Mouse (Mus musculus): ENCODE measurements around the gene Rhot2.

DNA sequence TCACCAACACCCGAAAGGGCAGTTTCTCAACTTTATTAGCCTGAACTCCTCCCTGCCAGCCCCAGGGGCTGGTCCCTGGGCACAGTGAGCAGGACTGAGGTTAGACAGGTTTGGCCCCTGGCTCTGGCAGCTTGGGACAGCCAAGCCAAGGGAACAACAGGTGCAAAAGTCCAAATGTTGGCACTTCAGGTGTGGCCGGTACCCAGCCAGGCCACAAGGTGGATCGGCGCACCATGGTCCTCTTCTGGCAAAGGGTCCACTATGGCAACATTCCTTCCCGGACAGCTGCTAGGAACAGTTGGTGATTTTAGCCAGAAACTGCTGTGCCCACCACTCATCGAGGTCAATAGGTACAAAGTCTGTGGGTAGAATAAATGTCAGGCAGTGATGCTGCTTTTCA is 19.0 kb upstream of the Rhot2 start:
- TF ChIP-seq CTCF (IDR thresholded peaks at IDR 0.05; ENCODE audit: extremely low read depth, insufficient read length, insufficient replicate concordance, low read depth, low read length), result 0 out of 2 replicates have a peak, but pooled peaks have one; percentile 18
- no peak for TF ChIP-seq POLR2A (IDR thresholded peaks at IDR 0.05; ENCODE audit: low read depth, low read length)

All from small intestine, adult 2 months (tissue).